Mouse (Mus musculus) layer of hippocampus, adult 9-10 months (tissue): ENCODE measurements around the gene Slc9a1.

Source experiments
- DNase-seq: peaks from one replicate; pipeline ENCODE4 v3.0.0; 2022; ENCODE audit warnings: low spot score

The Slc9a1 gene

DNA sequence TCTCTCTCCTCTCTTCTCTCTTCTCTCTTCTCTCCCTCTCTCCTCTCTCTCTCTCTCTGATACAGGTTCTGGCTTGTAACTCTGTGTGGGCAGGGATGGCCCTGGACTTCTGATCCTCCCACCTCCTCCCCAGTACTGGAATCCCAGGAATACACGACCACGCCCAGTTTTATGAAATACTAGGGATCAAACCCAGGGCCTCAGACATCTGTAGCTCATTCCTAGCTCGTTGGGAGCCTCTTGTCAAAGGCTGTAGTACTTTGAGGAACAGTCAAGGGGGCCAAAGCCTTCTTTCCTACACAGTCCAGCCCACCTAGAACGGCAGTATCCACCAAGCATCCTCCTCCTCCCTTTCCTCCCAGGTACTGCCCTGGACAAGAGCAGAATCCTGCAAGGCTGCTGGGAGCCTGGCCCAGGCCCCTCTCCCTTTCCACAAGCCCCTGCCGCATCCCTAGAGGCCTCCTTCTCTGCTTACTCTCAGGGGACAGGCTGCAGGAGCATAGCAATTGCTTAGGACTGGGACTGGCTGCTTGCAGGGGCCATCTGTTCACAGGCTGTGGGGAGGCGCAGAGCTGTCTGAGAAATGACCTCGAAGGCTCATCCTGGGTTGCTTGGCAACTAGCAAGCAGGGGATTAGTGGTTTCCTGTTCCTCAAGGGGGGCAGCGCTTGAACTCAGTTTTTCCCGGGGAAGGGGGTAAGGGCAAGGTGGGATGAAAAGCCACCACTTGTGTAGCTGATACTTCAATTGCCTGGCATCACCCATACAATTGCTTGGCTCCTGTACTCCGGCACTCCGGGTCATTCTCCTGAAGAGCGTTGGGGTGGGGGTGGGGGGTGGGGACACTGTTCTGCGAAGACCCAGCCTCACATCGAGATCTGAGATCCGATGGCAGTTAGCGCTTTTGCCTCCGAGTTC is 70.2 kb downstream of the Slc9a1 start:
- no peak for DNase-seq

DNA sequence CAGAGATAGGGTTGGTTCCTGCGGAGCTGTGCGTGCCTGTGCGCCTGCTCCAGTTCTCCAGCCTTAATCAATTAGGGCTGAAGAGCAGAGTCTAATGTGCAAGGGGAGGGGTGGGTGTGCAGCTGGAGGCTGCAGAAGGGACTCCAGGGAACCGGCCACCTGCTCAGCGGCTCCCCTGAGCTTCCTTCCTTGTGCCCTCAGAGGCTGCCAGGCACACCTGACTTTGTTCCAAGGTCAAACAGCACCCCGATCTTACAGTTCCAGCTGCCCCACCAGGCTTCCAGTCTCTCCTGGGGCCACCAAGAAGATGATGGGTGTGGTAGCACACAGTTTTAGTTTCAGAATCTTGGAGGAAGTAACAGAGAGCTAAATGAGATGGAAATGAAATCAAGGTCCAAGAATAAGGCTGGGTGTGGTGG is 70.9 kb downstream of the Slc9a1 start:
- no peak for DNase-seq

DNA sequence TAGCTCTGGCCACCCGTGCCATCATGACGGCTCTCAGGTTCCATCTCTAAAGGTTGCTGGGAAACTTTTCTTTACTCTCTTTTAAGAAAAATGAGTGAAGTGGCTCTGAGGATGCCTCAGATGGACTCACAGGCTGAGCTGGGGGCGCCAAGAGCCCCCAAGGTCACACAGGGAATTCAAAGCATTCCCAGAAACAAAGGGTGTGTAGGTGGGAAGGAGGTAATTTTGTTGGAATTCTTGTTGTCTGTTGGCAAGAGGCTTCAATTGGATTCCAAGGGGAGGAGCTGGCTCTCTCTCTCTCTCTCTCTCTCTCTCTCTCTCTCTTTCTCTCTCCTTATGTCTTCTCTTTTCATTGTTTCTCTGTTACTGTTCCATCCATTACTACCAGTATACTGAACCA is 72.7 kb downstream of the Slc9a1 start:
- DNase-seq = no peak

DNA sequence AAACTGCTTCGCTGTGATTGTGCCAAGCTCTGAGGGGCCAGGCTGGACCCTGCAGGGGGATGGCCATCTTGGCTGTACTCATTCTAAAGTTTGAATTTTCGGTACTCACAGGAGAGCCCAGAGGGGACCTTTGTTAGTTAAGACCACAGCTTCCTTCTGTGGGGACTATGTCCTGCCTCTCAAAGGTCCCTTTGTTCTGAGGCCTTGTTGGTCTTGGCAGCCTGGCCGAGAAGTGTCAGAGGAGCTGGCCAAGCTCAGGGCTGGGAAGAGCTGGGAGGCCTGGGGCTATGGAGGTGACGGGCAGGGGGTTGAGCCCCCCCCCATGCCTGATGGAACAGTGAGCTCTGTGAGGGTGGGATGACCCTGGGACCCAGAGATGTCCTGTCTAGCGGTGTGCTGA is 73.6 kb downstream of the Slc9a1 start:
- no peak for DNase-seq

DNA sequence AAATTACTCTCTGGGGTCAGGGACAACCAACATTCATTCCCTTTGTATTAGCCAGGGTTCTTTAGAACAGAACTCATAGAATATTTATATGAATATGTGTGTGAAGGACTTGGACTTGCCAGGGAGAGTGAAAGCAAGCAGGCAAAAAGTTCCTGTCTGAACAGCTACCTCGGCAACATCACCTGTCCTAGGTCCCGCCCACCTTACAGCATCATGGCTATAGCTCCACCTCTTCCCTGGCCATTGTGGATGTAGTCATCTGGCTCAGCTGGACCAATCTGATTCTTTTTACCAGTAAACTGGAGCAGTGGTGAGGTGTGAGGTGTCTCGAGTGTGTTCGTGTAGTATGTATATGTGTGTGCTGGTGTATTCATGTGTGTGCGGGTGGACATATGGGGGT is 76.2 kb downstream of the Slc9a1 start:
- DNase-seq = no peak

DNA sequence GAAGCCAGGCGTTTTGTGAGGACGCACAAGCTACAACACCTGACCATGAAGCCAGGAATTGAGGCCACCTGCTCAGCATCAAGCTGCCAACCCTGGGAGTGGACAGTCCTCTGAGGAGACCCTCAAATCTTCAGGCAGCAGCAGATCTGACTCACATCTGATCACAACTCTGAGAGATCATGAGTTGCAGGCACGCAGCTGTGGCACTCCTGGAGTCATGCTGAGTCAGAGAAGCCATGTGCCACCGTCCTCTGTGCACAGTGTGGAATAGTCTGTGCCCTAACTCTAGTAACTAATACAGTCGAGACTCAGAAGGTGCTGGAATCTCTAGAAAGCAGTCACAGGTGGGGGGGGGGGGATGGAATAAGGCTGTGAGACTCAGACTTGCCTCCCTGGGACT is 77.9 kb downstream of the Slc9a1 start:
- DNase-seq = no peak

DNA sequence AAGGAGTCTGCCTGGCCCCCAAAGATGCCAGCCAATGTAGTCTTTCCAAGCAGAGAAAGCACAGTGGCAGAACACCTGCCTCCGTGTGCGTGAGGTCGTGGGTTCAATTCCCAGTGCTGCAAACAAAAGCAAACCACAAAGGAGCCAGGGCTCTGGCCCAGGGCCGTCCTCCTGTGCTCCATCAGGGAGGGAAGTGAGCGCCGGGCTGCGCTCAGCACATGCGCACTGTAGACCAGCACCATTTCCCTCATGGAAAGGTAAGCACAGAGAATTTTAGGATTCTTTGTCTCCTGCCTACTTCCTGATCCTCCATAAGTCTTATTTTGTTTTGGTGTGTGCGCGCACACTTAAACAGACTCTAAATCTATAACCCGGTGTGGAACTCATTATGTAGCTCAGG is 78.5 kb downstream of the Slc9a1 start:
- no peak for DNase-seq

DNA sequence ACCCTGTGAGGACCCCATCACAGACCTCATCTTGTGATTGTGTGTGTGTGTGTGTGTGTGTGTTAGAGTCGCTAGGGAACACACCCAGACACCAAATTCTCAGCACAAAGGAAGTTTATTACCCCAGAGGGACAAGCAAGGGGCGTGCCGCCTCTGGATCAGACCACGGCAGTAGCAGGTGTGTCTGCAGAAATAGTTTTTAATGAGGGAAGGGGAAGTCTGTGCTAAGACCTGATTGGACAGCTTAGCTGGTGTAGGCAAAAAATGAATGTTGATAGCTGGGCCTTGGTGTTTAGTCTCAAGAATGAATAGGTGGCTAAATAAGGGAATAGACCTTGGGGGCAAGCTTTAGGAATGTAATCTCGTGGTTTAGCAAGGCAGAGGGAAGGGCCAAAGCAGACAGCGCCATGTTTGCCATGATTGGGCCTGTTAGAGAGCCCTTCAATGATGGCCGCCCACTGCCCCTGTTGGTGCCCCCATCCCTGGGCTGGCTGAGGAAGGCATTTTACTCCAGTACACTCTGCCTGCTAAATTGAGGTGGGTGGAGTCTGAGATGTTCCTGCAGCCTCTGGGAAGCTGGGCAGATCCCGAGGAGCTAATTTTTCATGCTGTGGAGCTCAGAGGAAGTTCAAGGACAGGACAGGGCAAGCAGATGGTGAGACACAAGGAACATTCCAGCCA is 79.3 kb downstream of the Slc9a1 start:
- no peak for DNase-seq

DNA sequence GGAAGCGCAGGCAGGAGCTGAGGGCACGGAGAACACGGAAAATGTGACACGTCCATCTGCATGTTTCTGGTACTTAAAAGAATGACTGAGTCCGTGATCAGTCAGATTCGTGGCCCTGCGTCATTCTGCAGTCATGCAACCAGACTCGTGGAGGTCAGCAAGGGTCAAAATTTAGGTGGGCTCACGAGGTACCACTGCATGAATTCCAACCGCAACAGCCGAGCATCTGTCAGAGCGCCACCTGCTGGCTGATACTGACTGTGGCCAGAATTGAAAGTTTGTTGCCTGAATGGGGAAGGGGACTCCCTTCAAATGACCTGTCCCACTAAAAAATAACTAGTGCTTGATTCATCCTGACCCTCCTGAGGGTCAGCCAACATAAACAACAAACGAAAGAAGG is 80.2 kb downstream of the Slc9a1 start:
- no peak for DNase-seq

DNA sequence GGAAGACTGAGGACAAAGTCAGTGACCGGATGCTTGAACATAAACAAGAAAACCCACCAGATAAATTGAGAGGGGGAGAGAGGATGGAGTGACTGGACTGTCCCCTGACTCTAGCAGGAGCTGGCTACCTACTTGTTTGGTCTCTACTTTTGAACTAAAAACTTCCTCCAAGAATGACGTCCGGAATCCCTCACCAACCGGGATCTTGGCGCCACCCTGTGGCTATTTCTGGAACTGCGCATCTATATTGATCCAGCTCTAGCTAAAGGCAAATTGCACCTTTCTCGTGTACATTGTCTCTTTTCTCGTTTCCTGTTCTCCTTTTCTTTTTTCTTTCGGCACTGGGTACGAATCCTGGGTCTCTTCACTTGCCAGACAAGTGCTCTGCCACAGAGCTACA is 82.0 kb downstream of the Slc9a1 start:
- peak; percentile 78 for DNase-seq

DNA sequence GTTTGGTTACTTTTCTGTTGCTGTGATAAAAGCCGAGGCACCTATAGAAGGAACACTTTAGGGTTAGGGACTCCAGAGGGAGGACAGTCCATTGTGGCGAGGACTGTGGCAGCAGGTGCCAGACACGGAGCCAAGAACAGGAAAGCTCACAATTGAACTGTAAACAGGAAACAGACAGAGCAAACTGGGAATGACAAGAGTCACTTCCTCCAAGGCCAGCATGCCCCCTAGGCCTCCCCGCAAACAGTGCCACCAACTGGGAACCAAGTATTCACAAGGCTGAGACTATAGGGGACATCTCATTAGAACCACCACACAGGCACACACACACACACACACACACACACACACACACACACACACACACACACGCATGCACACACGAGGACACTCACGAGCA is 82.9 kb downstream of the Slc9a1 start:
- DNase-seq = no peak

DNA sequence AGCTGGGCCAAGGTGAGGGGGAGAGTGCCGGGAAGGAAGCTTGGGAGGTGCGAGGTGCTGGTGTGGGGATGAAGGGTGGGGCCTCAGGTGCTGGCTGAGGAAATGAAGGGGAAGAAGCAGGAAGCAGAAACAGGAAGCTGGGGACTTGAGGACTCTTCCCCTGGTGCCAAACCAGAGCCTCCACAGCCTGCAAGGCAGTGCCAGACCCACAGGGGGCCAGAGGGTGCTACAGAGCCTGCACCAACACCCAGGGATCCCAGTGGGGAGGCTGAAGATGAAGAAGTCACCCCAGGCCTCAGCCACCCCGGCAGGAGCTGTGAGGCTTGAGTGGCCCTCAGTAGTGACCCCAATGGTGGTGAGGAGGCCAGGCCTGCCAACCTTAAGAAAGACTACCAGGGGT is 88.5 kb downstream of the Slc9a1 start:
- no peak for DNase-seq

DNA sequence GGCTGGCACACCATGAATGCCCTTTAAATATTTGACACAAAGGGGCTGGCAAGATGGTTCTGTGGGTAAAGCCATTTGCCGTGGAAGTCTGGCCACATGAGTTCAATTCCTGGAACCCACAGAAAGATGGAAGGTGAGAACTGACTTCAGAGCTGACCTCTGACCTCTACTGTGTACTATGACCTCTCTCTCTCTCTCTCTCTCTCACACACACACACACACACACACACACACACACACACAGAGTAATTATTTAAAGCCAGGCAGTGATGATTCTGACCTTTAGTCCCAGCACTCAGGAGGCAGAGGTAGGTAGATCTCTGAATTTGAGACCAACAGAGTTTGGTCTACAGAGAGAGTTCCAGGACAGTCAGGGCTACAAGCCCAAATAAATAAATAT is 90.5 kb downstream of the Slc9a1 start:
- no peak for DNase-seq

DNA sequence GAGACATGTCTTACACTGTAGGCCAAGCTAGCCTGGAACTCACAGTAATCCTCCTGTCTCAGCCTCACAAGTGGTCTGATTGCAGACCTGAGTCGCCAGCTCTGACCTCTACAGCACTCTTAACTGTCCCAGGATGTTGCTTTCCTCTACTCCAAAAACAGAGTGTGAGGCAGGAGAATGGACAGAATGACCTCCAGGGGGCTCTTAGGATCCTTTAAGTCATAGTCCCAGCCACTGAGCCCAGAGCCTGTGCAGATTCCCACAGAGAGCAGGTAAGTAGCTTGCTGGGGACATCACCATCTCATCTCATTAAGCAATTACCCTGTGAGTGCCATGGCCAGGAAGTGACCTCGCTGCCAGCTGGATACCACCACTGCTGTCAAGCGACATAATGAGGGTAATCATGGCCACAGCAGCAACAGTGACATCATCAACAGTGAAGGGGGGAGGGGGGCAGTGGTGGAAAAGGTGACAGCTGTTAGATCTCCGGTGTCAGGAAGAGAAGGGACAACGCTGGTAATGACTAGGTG is 91.4 kb downstream of the Slc9a1 start:
- DNase-seq = no peak

DNA sequence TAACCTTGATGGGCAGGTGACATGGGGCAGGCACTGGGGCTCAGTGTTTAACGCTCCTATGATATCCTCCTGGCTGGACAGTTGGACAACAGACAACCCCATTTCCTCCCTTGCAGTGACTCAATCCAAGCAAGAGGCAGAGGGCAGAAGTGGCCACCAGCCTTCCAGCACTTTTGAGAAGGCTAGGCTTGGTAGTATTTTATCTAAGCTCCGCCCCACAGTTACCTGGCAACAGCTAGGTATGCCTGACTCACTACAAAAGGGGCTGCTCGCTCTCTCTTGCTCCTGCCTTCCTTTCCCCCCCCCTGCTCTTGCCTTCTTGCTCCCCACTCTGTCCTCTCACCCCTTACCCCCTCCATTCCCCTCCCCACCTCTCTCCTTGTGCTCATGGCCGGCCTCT is 91.9 kb downstream of the Slc9a1 start:
- DNase-seq = no peak

DNA sequence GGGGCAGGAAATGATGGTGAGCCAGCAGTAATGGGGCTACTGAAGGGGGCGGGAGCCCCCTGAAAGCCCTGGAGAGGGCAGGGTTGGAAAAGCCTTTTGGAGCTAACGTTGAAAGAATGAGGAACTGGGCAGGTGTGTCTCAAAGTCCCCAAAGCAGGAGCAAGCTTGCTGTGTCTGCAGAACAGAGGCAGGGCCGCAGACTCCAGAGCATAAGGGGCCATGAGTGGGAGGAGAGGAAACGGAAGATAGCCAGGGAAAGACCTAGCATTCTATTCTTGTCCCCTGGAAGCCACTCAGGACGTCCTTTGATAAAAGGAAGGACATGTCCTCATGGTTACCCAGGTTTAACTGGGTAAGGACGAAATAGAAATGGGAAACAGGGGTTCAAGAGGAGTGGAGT is 93.7 kb downstream of the Slc9a1 start:
- DNase-seq = no peak

DNA sequence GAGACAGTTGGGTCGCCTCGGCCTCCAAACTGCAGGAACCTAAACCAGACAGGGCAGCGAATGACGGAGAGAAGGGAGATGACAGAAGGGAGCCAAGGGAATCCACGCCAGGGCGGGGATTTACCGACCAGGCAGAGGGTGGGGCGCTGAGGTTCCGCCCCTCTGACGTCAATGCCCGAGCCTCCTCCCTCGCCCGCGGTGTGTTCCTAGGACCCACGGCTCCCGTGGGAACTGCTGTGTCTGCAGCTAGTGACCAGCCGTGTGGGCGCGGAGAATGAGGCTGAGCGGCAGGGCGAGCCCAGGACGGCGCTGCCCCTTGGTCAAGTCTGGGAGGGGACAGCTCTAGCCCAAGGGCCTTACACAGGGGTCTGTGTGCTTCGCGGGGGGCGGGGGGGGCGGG is 98.6 kb downstream of the Slc9a1 start:
- no peak for DNase-seq

DNA sequence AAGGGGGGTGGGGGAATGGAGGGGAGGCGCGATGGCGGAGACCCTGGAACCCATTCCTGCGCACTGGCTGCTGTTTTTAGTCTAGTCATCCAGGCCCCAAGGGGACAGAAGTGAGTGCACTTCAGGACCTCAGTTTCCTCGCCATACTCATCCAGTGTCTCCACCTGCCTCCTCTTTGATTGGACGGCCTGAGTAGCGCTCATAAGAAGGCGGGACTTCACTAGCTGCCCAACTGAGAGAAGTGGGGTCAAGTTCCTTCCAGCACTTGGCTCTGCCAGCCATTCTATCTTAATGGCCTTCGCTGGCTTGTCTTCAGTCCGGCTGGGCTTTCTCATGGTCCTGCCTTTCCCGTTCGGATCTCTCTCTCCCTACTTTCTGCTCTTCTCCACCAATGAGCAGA is 99.6 kb downstream of the Slc9a1 start:
- DNase-seq = no peak

DNA sequence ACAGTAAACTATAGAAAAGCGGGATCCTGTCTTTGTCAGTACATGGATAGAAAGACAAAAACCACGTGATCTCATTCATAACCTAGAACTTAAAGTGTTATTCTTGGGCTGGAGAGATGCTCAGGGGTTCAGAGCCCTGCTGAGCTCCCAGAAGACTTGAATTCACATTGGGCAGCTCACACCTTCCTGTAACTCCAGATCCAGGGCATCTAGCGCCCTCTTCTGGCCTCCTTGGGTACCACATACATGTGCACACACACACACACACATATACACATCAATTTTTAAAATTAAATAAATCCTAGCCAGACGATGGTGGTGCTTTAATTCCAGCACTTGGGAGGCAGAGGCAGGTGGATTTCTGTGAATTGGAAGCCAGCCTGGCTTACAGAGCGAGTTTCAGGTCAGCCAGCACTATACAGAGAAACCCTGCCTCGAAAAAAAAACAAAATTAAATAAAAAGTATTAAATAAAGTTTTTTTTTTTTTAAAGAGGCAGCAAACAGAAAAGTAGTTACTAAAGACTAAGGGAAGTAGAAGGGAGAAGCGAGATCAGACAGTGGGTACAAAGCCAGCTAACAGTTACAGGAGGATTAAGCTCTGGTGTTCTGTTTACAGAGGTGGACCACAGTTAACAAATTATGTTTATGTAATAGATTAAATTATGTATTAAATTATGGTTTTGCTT is 101.8 kb downstream of the Slc9a1 start:
- DNase-seq = no peak
